32 mouse cellular contexts compared by ENCODE assay signal in genomic region chr12:101823161-101823560, GRCm38 (mm10). TPM values are rescaled to one million over a fixed set of nuclear protein-coding genes. Genes with fewer than 3 reads are reported as not detected.
"Had no signal": no experiment of that assay in that cellular context is flagged by ENCODE, and none has a peak within 500 bp of the region (broad histone marks: within the 10 kb centered on the region; RNA-seq: fewer than 3 reads in every experiment).

No protein-coding gene starts in this region.

- H3K27ac ChIP-seq: heart, embryonic 10.5 days; heart, embryonic 13.5 days; heart, embryonic 15.5 days; hindbrain, embryonic 10.5 days; hindbrain, embryonic 12.5 days; hindbrain, embryonic 13.5 days; hindbrain, embryonic 14.5 days; hindbrain, embryonic 15.5 days; hindbrain, postnatal 0 days; intestine, embryonic 15.5 days; kidney, embryonic 15.5 days; kidney, postnatal 0 days; layer of hippocampus, adult 2 months had no signal

- DNase-seq: heart, postnatal 10 days; heart, postnatal 14 days; heart, postnatal 36 days; heart, postnatal 4 days; kidney, adult 11 months; kidney, adult 18-20 months; kidney, adult 2 months; kidney, adult 8-10 months; kidney, adult 9 months; kidney, postnatal 10 days; kidney, postnatal 14 days; kidney, postnatal 25 days; kidney, postnatal 36 days; kidney, postnatal 4 days; layer of hippocampus, adult 9-11 months; layer of hippocampus, postnatal 36 days had no signal

- H3K27me3 ChIP-seq: heart, embryonic 15.5 days; intestine, embryonic 15.5 days had no signal

- H3K36me3 ChIP-seq: heart, embryonic 10.5 days; heart, embryonic 12.5 days; heart, embryonic 13.5 days; heart, embryonic 15.5 days; hindbrain, embryonic 10.5 days; hindbrain, embryonic 12.5 days; hindbrain, embryonic 13.5 days; hindbrain, embryonic 15.5 days; intestine, embryonic 15.5 days; kidney, embryonic 15.5 days had no signal

- H3K9ac ChIP-seq: heart, embryonic 12.5 days; heart, embryonic 13.5 days; heart, embryonic 15.5 days; hindbrain, embryonic 12.5 days; hindbrain, embryonic 13.5 days; hindbrain, embryonic 14.5 days; hindbrain, embryonic 15.5 days; intestine, embryonic 15.5 days; kidney, embryonic 15.5 days had no signal

- H3K4me3 ChIP-seq: heart, embryonic 10.5 days; heart, embryonic 12.5 days; heart, embryonic 13.5 days; heart, embryonic 15.5 days; hindbrain, embryonic 10.5 days; hindbrain, embryonic 12.5 days; hindbrain, embryonic 13.5 days; hindbrain, embryonic 15.5 days; intestine, embryonic 15.5 days; kidney, embryonic 15.5 days; layer of hippocampus, adult 2 months had no signal

RNA-seq across cellular contexts. Expression of gene Fbln5, which starts 4.3 kb away (rescaled TPM):
- total RNA-seq: hematopoietic stem cell, adult 5-6 weeks had no signal
- polyA plus RNA-seq: inflammation-experienced regulatory T-cells, adult 6 months had no signal
